Mouse (Mus musculus) layer of hippocampus, adult 11-12 months (tissue): ENCODE results near the gene Chdh.

ENCODE experiments used
- DNase-seq: peaks from one replicate; pipeline ENCODE4 v3.0.0; 2022; ENCODE audit warnings: low spot score

The Chdh gene

GRCm38 (mm10) chr14:30064864-30065263 is 56.0 kb downstream of the Chdh start:
- no peak for DNase-seq

DNA sequence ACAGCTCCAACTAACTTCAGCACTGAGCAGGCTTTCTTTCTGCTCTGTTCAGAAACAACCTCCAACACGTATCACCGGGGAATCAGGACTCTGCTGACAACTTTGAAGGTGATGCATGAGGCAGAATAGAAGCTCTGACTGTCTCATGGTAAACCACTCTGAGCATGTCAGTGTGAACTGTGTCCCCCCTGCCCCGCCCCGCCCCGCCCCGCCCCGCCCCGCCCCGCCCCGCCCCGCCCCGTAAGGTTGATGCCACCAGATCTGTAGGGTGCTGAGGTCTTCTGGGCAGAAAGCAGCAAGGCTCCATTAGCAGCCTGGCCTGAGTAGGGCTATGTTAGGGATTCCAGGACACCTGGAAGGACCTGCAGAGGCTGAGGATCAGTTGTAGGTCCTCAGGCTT is 57.9 kb downstream of the Chdh start:
- no peak for DNase-seq

DNA sequence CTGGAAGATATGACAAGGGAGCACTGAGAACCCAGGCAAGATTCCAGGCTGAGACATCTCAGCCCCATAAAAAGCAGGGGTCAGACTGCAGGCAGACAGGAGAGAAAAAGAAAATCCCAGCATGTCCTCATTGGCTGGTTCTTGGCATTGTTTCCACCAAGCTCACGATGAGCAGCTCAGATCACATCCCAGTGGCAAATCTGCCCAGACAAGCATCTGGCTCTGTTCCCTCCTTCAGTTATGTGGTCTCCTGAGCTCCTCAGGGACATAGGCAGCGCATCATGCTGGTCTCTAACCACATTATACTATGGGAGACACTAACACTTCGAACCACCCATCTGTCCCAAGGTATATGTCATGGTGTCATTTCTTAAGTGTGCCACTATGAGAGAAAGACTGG is 59.7 kb downstream of the Chdh start:
- no peak for DNase-seq

DNA sequence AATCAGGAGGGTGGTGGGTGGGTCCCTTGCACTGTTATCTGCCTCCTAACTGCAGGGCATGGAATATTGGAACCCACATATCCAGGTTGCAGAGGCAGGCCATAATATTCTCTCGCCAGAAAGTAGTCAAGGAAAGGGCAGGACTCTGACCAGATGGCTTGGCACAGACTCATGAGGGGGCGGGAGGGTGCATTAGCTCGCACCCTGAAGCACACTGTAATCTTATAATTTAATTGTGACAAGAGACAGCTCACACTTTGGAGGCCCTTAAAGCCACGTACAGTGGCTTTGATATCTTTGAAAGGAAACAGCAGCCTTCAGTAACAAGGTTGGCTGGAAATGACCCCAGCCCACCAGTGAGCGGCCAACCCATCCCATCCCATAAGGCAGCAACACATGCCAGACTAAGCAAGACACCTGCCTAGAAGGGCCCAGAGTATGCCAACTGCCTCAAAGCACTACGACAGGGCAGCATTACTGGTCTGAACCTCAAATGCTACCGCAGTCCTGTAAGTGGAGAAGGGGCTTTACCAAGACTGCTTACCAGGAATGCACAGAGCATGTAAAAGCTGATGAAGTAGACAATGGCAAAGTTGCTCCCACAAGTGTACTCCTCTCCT is 66.6 kb downstream of the Chdh start:
- no peak for DNase-seq

DNA sequence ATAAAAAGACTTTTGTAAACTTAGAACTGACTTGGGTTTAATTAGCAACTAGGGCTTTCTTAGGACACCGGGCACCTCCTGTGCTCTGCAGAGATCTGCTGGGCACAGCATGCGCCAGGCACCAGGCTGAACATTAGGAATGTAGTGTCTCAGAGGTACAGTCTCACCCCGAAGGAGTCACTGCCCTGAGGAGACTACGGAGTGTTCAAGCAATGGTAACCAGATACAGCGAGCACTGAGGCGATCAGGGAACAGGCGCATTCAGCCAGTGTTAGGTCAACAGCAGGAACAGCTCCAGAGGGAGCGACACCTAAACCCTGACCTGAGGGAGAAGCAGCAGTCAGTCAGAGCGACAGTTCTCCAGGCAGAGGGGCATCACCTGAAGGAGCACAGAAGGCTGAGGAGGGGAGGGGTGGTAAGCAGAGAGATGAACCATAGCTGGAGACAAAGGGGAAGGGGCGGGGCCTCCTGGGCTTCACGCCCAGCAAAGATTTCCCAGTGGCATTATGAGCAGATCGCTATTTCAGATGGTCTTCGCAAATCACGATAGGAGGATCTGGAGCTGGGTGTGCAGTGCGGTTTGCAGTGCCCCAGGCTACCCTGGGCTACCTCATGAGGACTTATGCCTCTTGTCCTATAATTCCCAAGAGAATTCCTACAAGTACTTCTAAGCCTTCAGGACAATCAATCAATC is 69.4 kb downstream of the Chdh start:
- DNase-seq = no peak

DNA sequence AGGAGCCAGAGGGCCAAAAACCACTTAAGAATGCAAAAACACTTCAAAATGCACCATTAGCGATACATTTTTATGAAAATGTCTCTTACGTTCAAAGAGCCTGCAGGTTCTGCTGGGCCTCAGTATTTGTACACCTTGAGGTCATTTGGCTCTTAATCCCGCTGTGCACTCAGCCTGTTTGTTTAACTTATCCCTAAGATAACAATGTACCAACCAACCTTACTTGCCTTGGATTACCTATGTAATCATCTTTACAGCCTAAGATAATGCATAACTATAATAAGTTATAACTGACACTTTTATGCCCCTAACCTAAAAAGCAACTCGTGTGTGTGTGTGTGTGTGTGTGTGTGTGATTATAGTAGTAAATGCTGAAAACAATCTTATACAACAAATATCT is 70.9 kb downstream of the Chdh start:
- no peak for DNase-seq
